Mouse (Mus musculus) erythroid progenitor cell, adult 5-6 weeks (primary cell): ENCODE results near the gene Sema6d. TPM values are rescaled to one million over a fixed set of nuclear protein-coding genes. Genes with fewer than 3 reads are reported as not detected.

Experiments
- ATAC-seq: replicated peaks from 2 replicates; pipeline ENCODE4 v1.8.0; 2016; ENCODE audit warnings: moderate number of reproducible peaks, mild to moderate bottlenecking, moderate TSS enrichment, inconsistent platforms; ENCODE audit not compliant: poor library complexity, low FRiP score, severe bottlenecking
- total RNA-seq, 2 experiments: library from RNA; stranded (forward) in 1 of 2; stranded (reverse) in 1 of 2; fragments of 150-400 nt in 1 of 2; fragments of 186-747, 209-891 nt in 1 of 2; gene quantifications; 2 replicates each; pipeline versions ENCODE4 v1.2.3 to v1.2.4; 2015 to 2017; ENCODE audit warnings: low replicate concordance in 2 of 2

The Sema6d gene
- total RNA-seq, 2 experiments from 2014 or later: 1.3 to 5.0 TPM

- ATAC-seq: no peak
Measured at GRCm38 (mm10) chr2:124634400-124634998, 544.7 kb downstream of the Sema6d start.

GRCm38 (mm10) chr2:124635271-124635865 lies 545.6 kb downstream of the Sema6d start:
- ATAC-seq: no peak

- no peak for ATAC-seq
Measured at GRCm38 (mm10) chr2:124637080-124637479, 547.3 kb downstream of the Sema6d start.

- no peak for ATAC-seq
Measured at GRCm38 (mm10) chr2:124639221-124639963, 549.6 kb downstream of the Sema6d start.

GRCm38 (mm10) chr2:124640500-124641193 lies 550.9 kb downstream of the Sema6d start:
- ATAC-seq: no peak

- ATAC-seq: no peak
Measured at GRCm38 (mm10) chr2:124641194-124641558, 551.4 kb downstream of the Sema6d start.

- ATAC-seq: no peak
Measured at GRCm38 (mm10) chr2:124642131-124642530, 552.4 kb downstream of the Sema6d start.

GRCm38 (mm10) chr2:124650609-124651008 lies 560.8 kb downstream of the Sema6d start:
- ATAC-seq: no peak

GRCm38 (mm10) chr2:124651146-124651545 lies 561.4 kb downstream of the Sema6d start:
- ATAC-seq: no peak

- no peak for ATAC-seq
Measured at GRCm38 (mm10) chr2:124653161-124653560, 563.4 kb downstream of the Sema6d start.

GRCm38 (mm10) chr2:124657358-124657757 lies 567.6 kb downstream of the Sema6d start:
- no peak for ATAC-seq

- no peak for ATAC-seq
Measured at GRCm38 (mm10) chr2:124658374-124658773, 568.6 kb downstream of the Sema6d start.

GRCm38 (mm10) chr2:124659601-124660000 lies 569.8 kb downstream of the Sema6d start:
- ATAC-seq: no peak

GRCm38 (mm10) chr2:124660686-124661085 lies 570.9 kb downstream of the Sema6d start:
- ATAC-seq: no peak

GRCm38 (mm10) chr2:124661316-124661715 lies 571.5 kb downstream of the Sema6d start:
- no peak for ATAC-seq

GRCm38 (mm10) chr2:124662257-124662656 lies 572.5 kb downstream of the Sema6d start:
- ATAC-seq: no peak

GRCm38 (mm10) chr2:124664191-124664590 lies 574.4 kb downstream of the Sema6d start:
- ATAC-seq: no peak

GRCm38 (mm10) chr2:124668431-124668830 lies 578.7 kb downstream of the Sema6d start:
- no peak for ATAC-seq

GRCm38 (mm10) chr2:124673117-124673516 lies 583.3 kb downstream of the Sema6d start:
- no peak for ATAC-seq

- no peak for ATAC-seq
Measured at GRCm38 (mm10) chr2:124684481-124684901, 594.7 kb downstream of the Sema6d start.

GRCm38 (mm10) chr2:124690372-124690771 lies 600.6 kb downstream of the Sema6d start:
- ATAC-seq: no peak
